Mouse (Mus musculus): ENCODE results near the gene Rph3a. TPM values are rescaled to one million over a fixed set of nuclear protein-coding genes. Genes with fewer than 3 reads are reported as not detected.
"Not testable (repeated sequence)": the region's sequence is repeated elsewhere in the genome, so short reads cannot be mapped to it uniquely, and the experiment has no call there.

Gene Rph3a
- total RNA-seq, 2 experiments from 2014 or later, result 0.18 TPM; not detected in 1

- ATAC-seq (ENCODE audit: poor library complexity, severe bottlenecking), result no peak
Measured at GRCm38 (mm10) chr5:120976138-120976537, 33.8 kb downstream of the Rph3a start.

GRCm38 (mm10) chr5:120974522-120974921 lies 35.4 kb downstream of the Rph3a start:
- no peak for ATAC-seq (ENCODE audit: poor library complexity, severe bottlenecking)

- ATAC-seq (ENCODE audit: poor library complexity, severe bottlenecking), result no peak
Measured at GRCm38 (mm10) chr5:120972278-120972677, 37.6 kb downstream of the Rph3a start.

- ATAC-seq (ENCODE audit: poor library complexity, severe bottlenecking), result no peak
Measured at GRCm38 (mm10) chr5:120971326-120971725, 38.6 kb downstream of the Rph3a start.

GRCm38 (mm10) chr5:120969703-120970102 lies 40.2 kb downstream of the Rph3a start:
- no peak for ATAC-seq (ENCODE audit: poor library complexity, severe bottlenecking)

GRCm38 (mm10) chr5:120968799-120969198 lies 41.1 kb downstream of the Rph3a start:
- no peak for ATAC-seq (ENCODE audit: poor library complexity, severe bottlenecking)

GRCm38 (mm10) chr5:120968134-120968532 lies 41.8 kb downstream of the Rph3a start:
- ATAC-seq (ENCODE audit: poor library complexity, severe bottlenecking), result no peak

GRCm38 (mm10) chr5:120967355-120968133 lies 42.3 kb downstream of the Rph3a start:
- ATAC-seq (ENCODE audit: poor library complexity, severe bottlenecking), result no peak

- no peak for ATAC-seq (ENCODE audit: poor library complexity, severe bottlenecking)
Measured at GRCm38 (mm10) chr5:120966894-120967293, 43.0 kb downstream of the Rph3a start.

- no peak for ATAC-seq (ENCODE audit: poor library complexity, severe bottlenecking)
Measured at GRCm38 (mm10) chr5:120966156-120966555, 43.7 kb downstream of the Rph3a start.

GRCm38 (mm10) chr5:120961004-120961403 lies 48.9 kb downstream of the Rph3a start:
- ATAC-seq (ENCODE audit: poor library complexity, severe bottlenecking), result no peak

GRCm38 (mm10) chr5:120953974-120954373 lies 55.9 kb downstream of the Rph3a start:
- peak; percentile 70 for ATAC-seq (ENCODE audit: poor library complexity, severe bottlenecking)

- ATAC-seq (ENCODE audit: poor library complexity, severe bottlenecking), result no peak
Measured at GRCm38 (mm10) chr5:120952242-120952770, 57.6 kb downstream of the Rph3a start.

- ATAC-seq (ENCODE audit: poor library complexity, severe bottlenecking), result no peak
Measured at GRCm38 (mm10) chr5:120942076-120942475, 67.8 kb downstream of the Rph3a start.

- no peak for ATAC-seq (ENCODE audit: poor library complexity, severe bottlenecking)
Measured at GRCm38 (mm10) chr5:120938586-120938985, 71.3 kb downstream of the Rph3a start.

- no peak for ATAC-seq (ENCODE audit: poor library complexity, severe bottlenecking)
Measured at GRCm38 (mm10) chr5:120937841-120938240, 72.1 kb downstream of the Rph3a start.

GRCm38 (mm10) chr5:120933966-120934365 lies 75.9 kb downstream of the Rph3a start:
- no peak for ATAC-seq (ENCODE audit: poor library complexity, severe bottlenecking)

GRCm38 (mm10) chr5:120927036-120927435 lies 82.9 kb downstream of the Rph3a start:
- no peak for ATAC-seq (ENCODE audit: poor library complexity, severe bottlenecking)

- not testable (repeated sequence) for ATAC-seq (ENCODE audit: poor library complexity, severe bottlenecking)
Measured at GRCm38 (mm10) chr5:120926311-120926710, 83.6 kb downstream of the Rph3a start.

- ATAC-seq (ENCODE audit: poor library complexity, severe bottlenecking), result not testable (repeated sequence)
Measured at GRCm38 (mm10) chr5:120924520-120924919, 85.4 kb downstream of the Rph3a start.

- ATAC-seq (ENCODE audit: poor library complexity, severe bottlenecking), result no peak
Measured at GRCm38 (mm10) chr5:120923969-120924368, 85.9 kb downstream of the Rph3a start.

GRCm38 (mm10) chr5:120920296-120920695 lies 89.6 kb downstream of the Rph3a start:
- ATAC-seq (ENCODE audit: poor library complexity, severe bottlenecking), result no peak

All from megakaryocyte, adult 5-6 weeks (primary cell).